Mouse (Mus musculus): Measurements from ENCODE around the gene Gm5431.

- TF ChIP-seq GATA1 (IDR thresholded peaks at IDR 0.05; ENCODE audit: low read length) (no peak), TAL1 (IDR thresholded peaks at IDR 0.05; ENCODE audit: low read length) (no peak)
These were observed 59.6 kb downstream of the Gm5431 start for GRCm38 (mm10) chr11:48842378-48842792.
